Mouse (Mus musculus) embryo, embryonic 11.5 days (tissue): ENCODE results near the gene Nubp1.

Experiments
- DNase-seq: peaks from one replicate; pipeline ENCODE4 v3.0.0-alpha.2; 2012; ENCODE audit warnings: low read depth, low spot score

The Nubp1 gene

GRCm38 (mm10) chr16:10468201-10468600 is 56.5 kb downstream of the Nubp1 start:
- DNase-seq, result no peak

DNA sequence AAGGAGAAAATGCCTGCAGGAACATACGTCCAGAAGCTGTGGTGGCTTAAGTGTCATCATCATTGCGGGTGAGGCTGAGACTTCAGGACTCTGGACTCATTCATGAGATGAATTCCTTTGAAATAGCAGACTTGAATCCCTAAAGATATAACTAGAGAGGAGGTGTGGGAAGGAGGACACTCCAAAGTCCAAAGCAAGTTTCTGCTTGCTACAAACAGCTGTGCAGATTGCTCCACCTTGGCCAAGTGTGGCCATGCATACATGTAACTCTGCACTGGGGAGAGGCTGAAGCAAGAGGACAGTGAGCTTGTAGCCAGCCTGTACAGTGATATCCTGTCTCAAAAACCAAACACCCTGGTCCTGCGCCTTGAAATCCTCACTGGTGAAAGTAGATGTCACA is 60.2 kb downstream of the Nubp1 start:
- no peak for DNase-seq
